Mouse (Mus musculus): ENCODE data around the gene Psmc3. TPM values are rescaled to one million over a fixed set of nuclear protein-coding genes. Genes with fewer than 3 reads are reported as not detected.

Psmc3 gene
- polyA plus RNA-seq, 1 experiment = 205 TPM

GRCm38 (mm10) chr2:91051917-91052316 lies 1.9 kb upstream of the Psmc3 start:
- H3K27ac ChIP-seq (ENCODE audit: insufficient read depth, low read length) = no peak overlapping the region
- H3K4me3 ChIP-seq (ENCODE audit: insufficient read depth, low read length) = no peak overlapping the region
- no peak for TF ChIP-seq CTCF (IDR thresholded peaks at IDR 0.05; ENCODE audit: extremely low read depth, insufficient read depth, low read length)
- no peak for TF ChIP-seq POLR2A (IDR thresholded peaks at IDR 0.05; ENCODE audit: extremely low read depth, insufficient read depth, low read length)

GRCm38 (mm10) chr2:91052752-91053151 lies 1.1 kb upstream of the Psmc3 start:
- Histone ChIP-seq H3K27ac (ENCODE audit: insufficient read depth, low read length) (no peak overlapping the region), H3K4me3 (ENCODE audit: insufficient read depth, low read length) (no peak overlapping the region), H3K4me1 (ENCODE audit: control insufficient read depth, insufficient read depth, low read length) (peaks cover 5% of the 10 kb centered on the region; the same call in 1 of the 2 replicates)
- TF ChIP-seq POLR2A (IDR thresholded peaks at IDR 0.05; ENCODE audit: extremely low read depth, insufficient read depth, low read length) = no peak
- TF ChIP-seq CTCF (IDR thresholded peaks at IDR 0.05; ENCODE audit: extremely low read depth, insufficient read depth, low read length) = no peak

More at GRCm38 (mm10) chr2:91051917-91052316, 1.9 kb upstream of the Psmc3 start:
- H3K4me1 ChIP-seq (ENCODE audit: control insufficient read depth, insufficient read depth, low read length) = peaks cover 5% of the 10 kb centered on the region; the same call in 1 of the 2 replicates

- H3K4me1 ChIP-seq (ENCODE audit: control insufficient read depth, insufficient read depth, low read length) = peaks cover 5% of the 10 kb centered on the region; the same call in 1 of the 2 replicates
- no peak for TF ChIP-seq POLR2A (IDR thresholded peaks at IDR 0.05; ENCODE audit: extremely low read depth, insufficient read depth, low read length)
- TF ChIP-seq CTCF (IDR thresholded peaks at IDR 0.05; ENCODE audit: extremely low read depth, insufficient read depth, low read length) = no peak
- no peak overlapping the region for H3K27ac ChIP-seq (ENCODE audit: insufficient read depth, low read length)
- peak overlapping the region; percentile 88 for H3K4me3 ChIP-seq (ENCODE audit: insufficient read depth, low read length)
These were observed 452 bp upstream of the Psmc3 start for GRCm38 (mm10) chr2:91053181-91053933.

GRCm38 (mm10) chr2:91058435-91058834 lies 4.6 kb downstream of the Psmc3 start:
- no peak overlapping the region for H3K27ac ChIP-seq (ENCODE audit: insufficient read depth, low read length)
- TF ChIP-seq CTCF (IDR thresholded peaks at IDR 0.05; ENCODE audit: extremely low read depth, insufficient read depth, low read length) (no peak), POLR2A (IDR thresholded peaks at IDR 0.05; ENCODE audit: extremely low read depth, insufficient read depth, low read length) (no peak)

GRCm38 (mm10) chr2:91059376-91059775 lies 5.6 kb downstream of the Psmc3 start:
- Histone ChIP-seq H3K27ac (ENCODE audit: insufficient read depth, low read length) (no peak overlapping the region), H3K4me3 (ENCODE audit: insufficient read depth, low read length) (no peak overlapping the region), H3K4me1 (ENCODE audit: control insufficient read depth, insufficient read depth, low read length) (peaks cover 9% of the 10 kb centered on the region; the same call in 1 of the 2 replicates)
- no peak for TF ChIP-seq POLR2A (IDR thresholded peaks at IDR 0.05; ENCODE audit: extremely low read depth, insufficient read depth, low read length)
- TF ChIP-seq CTCF (IDR thresholded peaks at IDR 0.05; ENCODE audit: extremely low read depth, insufficient read depth, low read length) = no peak

More at GRCm38 (mm10) chr2:91058435-91058834, 4.6 kb downstream of the Psmc3 start:
- Histone ChIP-seq H3K4me3 (ENCODE audit: insufficient read depth, low read length) (no peak overlapping the region), H3K4me1 (ENCODE audit: control insufficient read depth, insufficient read depth, low read length) (peaks cover 9% of the 10 kb centered on the region; the same call in 1 of the 2 replicates)

GRCm38 (mm10) chr2:91060544-91061355 lies 6.9 kb downstream of the Psmc3 start:
- peak; percentile 87 for TF ChIP-seq CTCF (IDR thresholded peaks at IDR 0.05; ENCODE audit: extremely low read depth, insufficient read depth, low read length)
- no peak; the same call in 1 of the 2 replicates for TF ChIP-seq POLR2A (IDR thresholded peaks at IDR 0.05; ENCODE audit: extremely low read depth, insufficient read depth, low read length)
- Histone ChIP-seq H3K4me3 (ENCODE audit: insufficient read depth, low read length) (no peak overlapping the region), H3K4me1 (ENCODE audit: control insufficient read depth, insufficient read depth, low read length) (peaks cover 5% of the 10 kb centered on the region; the same call in 1 of the 2 replicates), H3K27ac (ENCODE audit: insufficient read depth, low read length) (no peak overlapping the region)

GRCm38 (mm10) chr2:91061849-91062481 lies 8.2 kb downstream of the Psmc3 start:
- peaks cover 5% of the 10 kb centered on the region; the same call in 1 of the 2 replicates for H3K4me1 ChIP-seq (ENCODE audit: control insufficient read depth, insufficient read depth, low read length)
- TF ChIP-seq CTCF (IDR thresholded peaks at IDR 0.05; ENCODE audit: extremely low read depth, insufficient read depth, low read length) (no peak), POLR2A (IDR thresholded peaks at IDR 0.05; ENCODE audit: extremely low read depth, insufficient read depth, low read length) (no peak)
- H3K4me3 ChIP-seq (ENCODE audit: insufficient read depth, low read length) = no peak overlapping the region
- no peak overlapping the region for H3K27ac ChIP-seq (ENCODE audit: insufficient read depth, low read length)

- no peak overlapping the region for H3K4me3 ChIP-seq (ENCODE audit: insufficient read depth, low read length)
- H3K4me1 ChIP-seq (ENCODE audit: control insufficient read depth, insufficient read depth, low read length) = peaks cover 5% of the 10 kb centered on the region; the same call in 1 of the 2 replicates
- H3K27ac ChIP-seq (ENCODE audit: insufficient read depth, low read length) = no peak overlapping the region
- no peak for TF ChIP-seq POLR2A (IDR thresholded peaks at IDR 0.05; ENCODE audit: extremely low read depth, insufficient read depth, low read length)
- no peak for TF ChIP-seq CTCF (IDR thresholded peaks at IDR 0.05; ENCODE audit: extremely low read depth, insufficient read depth, low read length)
These were observed 9.2 kb downstream of the Psmc3 start for GRCm38 (mm10) chr2:91062779-91063606.
